Mouse (Mus musculus) heart, postnatal 0 days (tissue): ENCODE data around the gene Pfkfb4.

Source experiments
- CTCF ChIP-seq: IDR thresholded peaks from 2 replicates; pipeline ENCODE4 v1.5.1; 2016; ENCODE audit warnings: antibody characterized with exemption, control low read depth, low read depth
- EP300 ChIP-seq: IDR thresholded peaks from 2 replicates; pipeline ENCODE4 v1.6.1; 2016; ENCODE audit warnings: antibody characterized with exemption, low read depth

- TF ChIP-seq CTCF = no peak
- no peak for TF ChIP-seq EP300
These were observed 7.6 kb downstream of the Pfkfb4 start for GRCm38 (mm10) chr9:108999167-108999526.
